Mouse (Mus musculus) brain, adult 2 months (tissue): Measurements from ENCODE around the gene Ago1.

ENCODE experiments used
- DNase-seq: peaks from one replicate; pipeline ENCODE4 v3.0.0; 2011; ENCODE audit warnings: low read depth, low spot score

The Ago1 gene

GRCm38 (mm10) chr4:126468285-126468901 lies at the start of gene Ago1:
Gene Ago1, minus strand, starts transcription at chr4:126468583.
- peak; percentile 98 for DNase-seq

- DNase-seq, result no peak
Observed at GRCm38 (mm10) chr4:126512308-126513066, 44.1 kb upstream of the Ago1 start.

GRCm38 (mm10) chr4:126511013-126511412 lies 42.6 kb upstream of the Ago1 start:
- DNase-seq, result peak; percentile 31

GRCm38 (mm10) chr4:126509072-126509471 lies 40.7 kb upstream of the Ago1 start:
- no peak for DNase-seq

- DNase-seq, result no peak
Observed at GRCm38 (mm10) chr4:126508110-126508899, 39.9 kb upstream of the Ago1 start.

- DNase-seq, result no peak
Observed at GRCm38 (mm10) chr4:126502977-126503309, 34.6 kb upstream of the Ago1 start.

- no peak for DNase-seq
Observed at GRCm38 (mm10) chr4:126502141-126502976, 34.0 kb upstream of the Ago1 start.

GRCm38 (mm10) chr4:126498601-126499000 lies 30.2 kb upstream of the Ago1 start:
- DNase-seq, result no peak

GRCm38 (mm10) chr4:126496963-126497362 lies 28.6 kb upstream of the Ago1 start:
- no peak for DNase-seq

GRCm38 (mm10) chr4:126495942-126496790 lies 27.8 kb upstream of the Ago1 start:
- DNase-seq, result no peak

GRCm38 (mm10) chr4:126495453-126495852 lies 27.1 kb upstream of the Ago1 start:
- DNase-seq, result no peak

GRCm38 (mm10) chr4:126493416-126493815 lies 25.0 kb upstream of the Ago1 start:
- no peak for DNase-seq

GRCm38 (mm10) chr4:126491977-126492376 lies 23.6 kb upstream of the Ago1 start:
- DNase-seq, result no peak

GRCm38 (mm10) chr4:126490726-126491125 lies 22.3 kb upstream of the Ago1 start:
- DNase-seq, result no peak

- no peak for DNase-seq
Observed at GRCm38 (mm10) chr4:126489811-126490210, 21.4 kb upstream of the Ago1 start.

GRCm38 (mm10) chr4:126486217-126486616 lies 17.8 kb upstream of the Ago1 start:
- DNase-seq, result peak; percentile 55

GRCm38 (mm10) chr4:126485065-126485464 lies 16.7 kb upstream of the Ago1 start:
- DNase-seq, result no peak

- no peak for DNase-seq
Observed at GRCm38 (mm10) chr4:126483874-126484273, 15.5 kb upstream of the Ago1 start.

GRCm38 (mm10) chr4:126482951-126483350 lies 14.6 kb upstream of the Ago1 start:
- no peak for DNase-seq

- no peak for DNase-seq
Observed at GRCm38 (mm10) chr4:126481461-126481860, 13.1 kb upstream of the Ago1 start.

GRCm38 (mm10) chr4:126480288-126480687 lies 11.9 kb upstream of the Ago1 start:
- no peak for DNase-seq
